Mouse (Mus musculus): ENCODE measurements at regions not wholly inside any gene's neighbourhood (a gene's known extent, or its start where the extent isn't known, plus 50 kb on each side); places are given as distances from the start of the nearest gene placed in this dataset.

GRCm38 (mm10) chr3:133751565-133751964 is 206.6 kb upstream of the Tet2 start:
- no peak for DNase-seq

- no peak for DNase-seq
These were observed 208.1 kb upstream of the Tet2 start for GRCm38 (mm10) chr3:133753041-133753440.

- peak; percentile 22 for DNase-seq
These were observed 209.3 kb upstream of the Tet2 start for GRCm38 (mm10) chr3:133754006-133754910.

- DNase-seq: peak; percentile 22
These were observed 209.9 kb upstream of the Tet2 start for GRCm38 (mm10) chr3:133754911-133755259.

GRCm38 (mm10) chr3:133757756-133758420 is 212.9 kb upstream of the Tet2 start:
- peak; percentile 12 for DNase-seq

- DNase-seq: no peak
These were observed 213.5 kb upstream of the Tet2 start for GRCm38 (mm10) chr3:133758421-133758820.

GRCm38 (mm10) chr3:133759611-133760010 is 214.7 kb upstream of the Tet2 start:
- DNase-seq: no peak

- no peak for DNase-seq
These were observed 215.3 kb upstream of the Tet2 start for GRCm38 (mm10) chr3:133760221-133760620.

- no peak for DNase-seq
These were observed 218.8 kb upstream of the Tet2 start for GRCm38 (mm10) chr3:133763721-133764120.

GRCm38 (mm10) chr3:133773490-133773889 is 228.6 kb upstream of the Tet2 start:
- no peak for DNase-seq

GRCm38 (mm10) chr3:133774229-133774628 is 229.3 kb upstream of the Tet2 start:
- DNase-seq: peak; percentile 34

- DNase-seq: no peak
These were observed 231.1 kb upstream of the Tet2 start for GRCm38 (mm10) chr3:133776013-133776412.

- DNase-seq: no peak
These were observed 234.3 kb upstream of the Tet2 start for GRCm38 (mm10) chr3:133779161-133779789.

- no peak for DNase-seq
These were observed 238.1 kb upstream of the Tet2 start for GRCm38 (mm10) chr3:133783060-133783459.

- DNase-seq: no peak
These were observed 246.4 kb upstream of the Tet2 start for GRCm38 (mm10) chr3:133791361-133791760.

GRCm38 (mm10) chr3:133809007-133809552 is 264.1 kb upstream of the Tet2 start:
- DNase-seq: no peak

- DNase-seq: no peak
These were observed 274.2 kb upstream of the Tet2 start for GRCm38 (mm10) chr3:133818966-133819700.

- DNase-seq: no peak
These were observed 288.9 kb upstream of the Tet2 start for GRCm38 (mm10) chr3:133833739-133834391.

GRCm38 (mm10) chr3:133834459-133834858 is 289.5 kb upstream of the Tet2 start:
- no peak for DNase-seq

- DNase-seq: no peak
These were observed 301.4 kb upstream of the Tet2 start for GRCm38 (mm10) chr3:133846301-133846700.

GRCm38 (mm10) chr3:133874383-133874782 is 329.4 kb upstream of the Tet2 start:
- DNase-seq: no peak

- peak; percentile 88 for DNase-seq
These were observed 331.6 kb upstream of the Tet2 start for GRCm38 (mm10) chr3:133876439-133877072.

All from embryo, embryonic 11 days (tissue).